Comparison of ENCODE assay signal across 8 mouse cellular contexts in genomic region chr1:186721846-186722245, GRCm38 (mm10). TPM values are rescaled to one million over a fixed set of nuclear protein-coding genes. Genes with fewer than 3 reads are reported as not detected.
DNase-seq lines count a peak whose midpoint lies in the region; ATAC-seq lines count a peak whose summit lies in the region.

No protein-coding gene starts in this region.

- H3K9me3 ChIP-seq in hindbrain, embryonic 10.5 days = no peaks in the 10 kb centered on the region
- no peaks in the 10 kb centered on the region for H3K9me3 ChIP-seq in hindbrain, embryonic 12.5 days (replicated peaks)
- H3K9me3 ChIP-seq in embryonic facial prominence, embryonic 10.5 days = no peaks in the 10 kb centered on the region
- H3K9me3 ChIP-seq in limb, embryonic 12.5 days = no peaks in the 10 kb centered on the region
- H3K9me3 ChIP-seq in midbrain, embryonic 14.5 days (ENCODE audit: control insufficient read depth, low read length) = no peaks in the 10 kb centered on the region

- H3K4me3 ChIP-seq in hindbrain, embryonic 10.5 days = no peak overlapping the region
- no peak overlapping the region for H3K4me3 ChIP-seq in hindbrain, embryonic 12.5 days
- H3K4me3 ChIP-seq in embryonic facial prominence, embryonic 10.5 days = no peak overlapping the region
- no peak overlapping the region for H3K4me3 ChIP-seq in limb, embryonic 12.5 days (replicated peaks)
- H3K4me3 ChIP-seq in midbrain, embryonic 14.5 days (replicated peaks; ENCODE audit: low read depth, low read length) = no peak overlapping the region

- H3K27me3 ChIP-seq in hindbrain, embryonic 10.5 days (ENCODE audit: insufficient read depth, poor library complexity, severe bottlenecking) = no peaks in the 10 kb centered on the region
- H3K27me3 ChIP-seq in hindbrain, embryonic 12.5 days = no peaks in the 10 kb centered on the region
- no peaks in the 10 kb centered on the region for H3K27me3 ChIP-seq in embryonic facial prominence, embryonic 10.5 days (replicated peaks; ENCODE audit: low read depth, poor library complexity, severe bottlenecking)
- H3K27me3 ChIP-seq in limb, embryonic 12.5 days = no peaks in the 10 kb centered on the region
- no peaks in the 10 kb centered on the region for H3K27me3 ChIP-seq in midbrain, embryonic 14.5 days (ENCODE audit: control insufficient read depth, insufficient read depth, low read length)

- peaks cover 39% of the 10 kb centered on the region for H3K36me3 ChIP-seq in hindbrain, embryonic 10.5 days
- H3K36me3 ChIP-seq in hindbrain, embryonic 12.5 days = peaks cover 18% of the 10 kb centered on the region
- peaks cover 52% of the 10 kb centered on the region for H3K36me3 ChIP-seq in embryonic facial prominence, embryonic 10.5 days (replicated peaks)
- peaks cover 35% of the 10 kb centered on the region for H3K36me3 ChIP-seq in limb, embryonic 12.5 days
- H3K36me3 ChIP-seq in midbrain, embryonic 14.5 days (ENCODE audit: control insufficient read depth, insufficient read depth, low read length) = peaks cover 10% of the 10 kb centered on the region

- H3K9ac ChIP-seq in hindbrain, embryonic 12.5 days = no peak overlapping the region
- no peak overlapping the region for H3K9ac ChIP-seq in limb, embryonic 12.5 days (replicated peaks)
- H3K9ac ChIP-seq in midbrain, embryonic 14.5 days (replicated peaks; ENCODE audit: low read length) = no peak overlapping the region

- peak; percentile 82 for DNase-seq in hindbrain, embryonic 10.5 days (ENCODE audit: low spot score)
- DNase-seq in embryonic facial prominence, embryonic 10.5 days (ENCODE audit: low spot score) = peak; percentile 85
- DNase-seq in kidney, adult 8-10 months = peak; percentile 69 to 82
- DNase-seq in midbrain, embryonic 14.5 days = peak; percentile 92
- peak; percentile 51 for DNase-seq in spleen, adult 12 weeks (ENCODE audit: low spot score)

- WGBS in hindbrain, embryonic 10.5 days = 41% methylated on average over 12 of the region's 12 CpGs
- WGBS in hindbrain, embryonic 12.5 days = 39% methylated on average over 12 of the region's 12 CpGs
- 38% methylated on average over 12 of the region's 12 CpGs for WGBS in embryonic facial prominence, embryonic 10.5 days
- 28% methylated on average over 12 of the region's 12 CpGs for WGBS in limb, embryonic 12.5 days
- WGBS in midbrain, embryonic 14.5 days = 38% methylated on average over 12 of the region's 12 CpGs

- H3K4me2 ChIP-seq in hindbrain, embryonic 12.5 days (replicated peaks) = no peak overlapping the region
- no peak overlapping the region for H3K4me2 ChIP-seq in limb, embryonic 12.5 days
- H3K4me2 ChIP-seq in midbrain, embryonic 14.5 days (ENCODE audit: low read length) = no peak overlapping the region

- no peak; the same call in 1 of the 2 replicates for ATAC-seq in hindbrain, embryonic 12.5 days (ENCODE audit: low FRiP score)
- ATAC-seq in granulocyte monocyte progenitor cell, adult 5-6 weeks (replicated peaks; ENCODE audit: poor library complexity, severe bottlenecking) = peak; percentile 97
- peak; percentile 78 for ATAC-seq in limb, embryonic 12.5 days (ENCODE audit: insufficient number of reproducible peaks, insufficient read depth, low FRiP score, low TSS enrichment, low read depth)
- peak; percentile 40; the same call in 1 of the 2 replicates for ATAC-seq in midbrain, embryonic 14.5 days (ENCODE audit: low FRiP score, low TSS enrichment)

- no peak overlapping the region for H3K27ac ChIP-seq in hindbrain, embryonic 10.5 days
- H3K27ac ChIP-seq in hindbrain, embryonic 12.5 days = no peak overlapping the region
- H3K27ac ChIP-seq in embryonic facial prominence, embryonic 10.5 days (replicated peaks) = no peak overlapping the region
- H3K27ac ChIP-seq in limb, embryonic 12.5 days = no peak overlapping the region
- no peak overlapping the region for H3K27ac ChIP-seq in midbrain, embryonic 14.5 days (replicated peaks; ENCODE audit: low read depth, low read length)

- no peaks in the 10 kb centered on the region for H3K4me1 ChIP-seq in hindbrain, embryonic 10.5 days (replicated peaks)
- H3K4me1 ChIP-seq in hindbrain, embryonic 12.5 days = no peaks in the 10 kb centered on the region
- peaks cover 7% of the 10 kb centered on the region; the same call in 1 of the 2 replicates for H3K4me1 ChIP-seq in embryonic facial prominence, embryonic 10.5 days
- H3K4me1 ChIP-seq in limb, embryonic 12.5 days (replicated peaks) = peaks cover 13% of the 10 kb centered on the region
- H3K4me1 ChIP-seq in midbrain, embryonic 14.5 days (ENCODE audit: control insufficient read depth, insufficient read depth, low read length) = no peaks in the 10 kb centered on the region

RNA-seq across cellular contexts. Expression of gene Tgfb2, which starts 16.1 kb away (rescaled TPM):
- polyA plus RNA-seq in hindbrain, embryonic 10.5 days (2016; fragmentation: Nextera tagmentation; extraction: Ambion mirVana) = 13.5 and 16.1 TPM in 2 replicates
- 45.8 and 48.4 TPM in 2 replicates for polyA plus RNA-seq in hindbrain, embryonic 12.5 days (2016; fragmentation: Nextera tagmentation; extraction: Ambion mirVana)
- polyA plus RNA-seq in embryonic facial prominence, embryonic 10.5 days (2016; fragmentation: Nextera tagmentation; extraction: Ambion mirVana) = 16.6 and 25.6 TPM in 2 replicates
- total RNA-seq in granulocyte monocyte progenitor cell, adult 5-6 weeks (2014; fragmentation: Nextera tagmentation) = 5.1 TPM in 1 of 2 replicates, not detected in the other
- total RNA-seq in granulocyte monocyte progenitor cell, adult 5-6 weeks (2017) = not detected in 2 replicates
- polyA plus RNA-seq in limb, embryonic 12.5 days (2016; fragmentation: Nextera tagmentation; extraction: Ambion mirVana) = 81.9 and 83.7 TPM in 2 replicates
- polyA plus RNA-seq in midbrain, embryonic 14.5 days (2014; fragmentation: Nextera tagmentation; extraction: Ambion mirVana) = 11.8 and 14.7 TPM in 2 replicates

RNA-seq across cellular contexts. Expression of gene Rrp15, which starts 27.3 kb away (rescaled TPM):
- polyA plus RNA-seq in hindbrain, embryonic 10.5 days (2016; fragmentation: Nextera tagmentation; extraction: Ambion mirVana) = 63.3 and 77.4 TPM in 2 replicates
- polyA plus RNA-seq in hindbrain, embryonic 12.5 days (2016; fragmentation: Nextera tagmentation; extraction: Ambion mirVana) = 41.3 and 44.0 TPM in 2 replicates
- 94.0 and 95.4 TPM in 2 replicates for polyA plus RNA-seq in embryonic facial prominence, embryonic 10.5 days (2016; fragmentation: Nextera tagmentation; extraction: Ambion mirVana)
- total RNA-seq in granulocyte monocyte progenitor cell, adult 5-6 weeks (2014; fragmentation: Nextera tagmentation) = 44.3 and 48.1 TPM in 2 replicates
- total RNA-seq in granulocyte monocyte progenitor cell, adult 5-6 weeks (2017) = 135 and 142 TPM in 2 replicates
- 77.2 and 77.8 TPM in 2 replicates for polyA plus RNA-seq in limb, embryonic 12.5 days (2016; fragmentation: Nextera tagmentation; extraction: Ambion mirVana)
- 28.3 and 29.0 TPM in 2 replicates for polyA plus RNA-seq in midbrain, embryonic 14.5 days (2014; fragmentation: Nextera tagmentation; extraction: Ambion mirVana)
